Mouse (Mus musculus): ENCODE measurements at regions not wholly inside any gene's neighbourhood (a gene's known extent, or its start where the extent isn't known, plus 50 kb on each side); places are given as distances from the start of the nearest gene placed in this dataset.
"Not testable (repeated sequence)": the region's sequence is repeated elsewhere in the genome, so short reads cannot be mapped to it uniquely, and the experiment has no call there.

DNA sequence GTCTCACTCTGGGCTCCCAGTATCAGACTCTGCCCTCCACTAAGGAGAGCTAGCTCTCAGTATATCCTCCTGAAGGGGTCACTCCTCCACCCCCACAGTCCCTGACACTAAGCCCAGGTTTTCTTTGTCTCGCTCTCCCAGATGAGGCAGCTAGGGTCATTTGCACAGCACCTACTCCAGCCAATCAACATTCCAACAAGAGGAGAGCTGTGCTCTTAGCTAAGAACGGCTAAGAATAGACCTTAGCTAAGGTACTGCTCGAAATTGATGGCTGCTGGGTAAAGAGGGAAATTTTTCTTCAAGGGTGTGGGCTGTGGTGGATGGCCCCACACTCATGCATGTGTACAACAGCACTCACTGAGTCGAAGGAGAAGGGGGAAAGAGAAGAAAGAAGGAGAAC, 86.3 kb upstream of the Nt5e start:
- DNase-seq, result no peak

DNA sequence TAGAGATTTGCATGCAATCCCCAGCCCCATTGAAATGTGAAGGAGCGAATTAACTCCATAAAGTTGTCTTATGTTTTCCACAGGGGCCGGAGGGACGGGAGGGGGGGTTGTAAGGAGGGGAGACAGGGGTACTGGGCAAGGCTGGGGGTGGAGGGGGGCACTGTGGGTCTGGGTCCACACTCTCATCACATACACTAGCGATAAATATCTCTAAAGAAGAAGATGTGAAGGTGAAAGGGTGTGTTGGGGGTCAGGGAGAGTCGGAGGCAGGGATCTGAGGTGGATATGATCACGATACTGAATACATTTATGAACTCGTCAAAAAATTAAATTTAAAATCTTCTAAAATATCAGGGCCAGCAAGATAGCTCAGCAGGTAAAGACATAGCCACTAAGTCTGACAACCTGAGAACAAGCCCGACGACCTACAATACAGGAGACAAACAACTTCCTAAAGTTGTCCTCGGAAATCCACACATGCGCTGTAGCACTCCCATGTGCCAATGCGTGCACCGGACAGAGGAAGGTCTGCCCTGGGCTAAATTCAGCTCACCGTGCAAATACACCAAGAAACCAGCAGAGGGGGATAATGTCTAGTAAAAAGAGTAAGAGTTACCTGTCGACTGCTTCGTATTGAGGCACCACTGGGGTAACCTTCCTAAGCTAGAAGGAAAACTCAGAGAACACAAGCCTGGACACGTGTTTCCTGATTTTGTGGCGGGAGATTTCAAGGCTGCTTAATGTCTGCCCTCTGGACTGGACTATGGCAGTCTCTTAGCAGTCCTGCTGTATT, 85.6 kb upstream of the Nt5e start:
- peak; percentile 77 to 88 for DNase-seq

DNA sequence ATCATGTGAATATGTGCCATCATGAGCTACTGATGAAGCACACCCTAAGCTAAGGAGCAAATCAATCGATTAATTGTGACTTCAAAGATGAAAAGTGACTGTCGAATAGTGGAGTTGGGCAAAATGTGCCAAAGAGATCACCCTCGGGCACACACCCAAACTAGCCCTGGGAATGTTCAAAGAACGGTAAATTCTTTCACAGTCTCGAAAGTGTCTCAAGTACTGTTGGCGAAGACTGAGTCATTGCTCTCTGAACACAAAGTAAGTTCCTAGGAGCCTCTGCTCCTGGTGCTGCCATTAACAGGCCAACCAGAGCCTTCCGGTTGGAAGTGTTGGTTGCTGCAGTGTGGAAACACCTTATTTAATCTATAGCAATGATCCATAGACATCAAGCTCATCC, 84.5 kb upstream of the Nt5e start:
- DNase-seq, result no peak

DNA sequence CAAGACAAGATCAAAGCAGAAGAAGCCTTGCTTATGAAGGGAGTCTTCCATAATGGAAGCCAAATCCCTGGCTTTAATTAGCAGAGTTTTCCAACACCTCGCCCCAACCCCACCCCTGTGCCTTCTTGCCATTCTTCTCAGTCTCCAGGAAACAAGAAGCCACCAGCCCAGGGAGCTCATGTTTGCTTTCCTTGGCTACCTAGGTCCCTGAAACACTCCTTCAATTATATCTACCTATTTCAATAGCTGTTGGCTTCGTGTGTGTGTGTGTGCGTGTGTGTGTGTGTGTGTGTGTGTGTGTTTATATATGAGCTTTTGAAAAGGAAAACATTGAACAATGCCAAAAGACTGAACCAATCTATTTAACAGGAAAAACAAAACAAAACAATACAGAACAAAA, 82.5 kb upstream of the Nt5e start:
- no peak for DNase-seq

DNA sequence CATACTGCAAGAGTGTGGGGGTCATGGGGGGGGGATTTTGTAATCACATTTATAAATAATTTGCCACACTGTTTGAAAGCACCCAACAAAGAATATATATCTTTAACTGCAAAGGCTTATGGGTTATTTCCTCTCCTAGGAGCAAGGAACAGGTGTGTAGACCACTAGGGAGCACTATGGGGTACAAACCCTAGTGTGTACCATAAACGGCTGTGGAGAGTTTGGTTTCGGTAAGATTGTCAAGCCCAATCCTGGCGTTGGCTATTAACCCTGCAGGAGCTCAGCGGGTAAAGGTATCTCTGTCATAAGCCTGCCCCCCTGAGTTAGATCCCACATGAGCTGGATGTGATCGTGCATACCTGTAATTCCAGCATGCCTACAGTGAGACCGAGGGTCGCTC, 71.0 kb upstream of the Nt5e start:
- no peak for DNase-seq

DNA sequence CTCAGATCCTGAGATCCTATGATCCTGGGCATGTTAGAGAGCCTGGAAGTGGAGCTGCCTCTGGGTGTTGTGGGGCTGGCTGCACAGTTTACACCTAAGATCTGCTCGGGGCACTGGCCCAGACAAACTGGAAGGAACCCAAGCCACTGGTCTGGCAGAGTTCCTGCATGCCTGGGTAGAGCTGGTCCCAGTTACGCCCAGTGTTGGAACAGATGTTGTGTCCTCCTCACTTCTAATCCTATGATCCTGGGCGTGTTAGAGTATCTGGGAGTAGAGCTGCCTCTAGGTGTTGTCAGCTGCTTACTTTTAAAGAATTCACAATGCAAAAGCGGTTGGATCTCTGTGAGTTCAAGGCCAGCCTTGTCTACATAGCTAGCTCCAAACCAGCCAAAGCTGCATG, 67.4 kb upstream of the Nt5e start:
- no peak for DNase-seq

DNA sequence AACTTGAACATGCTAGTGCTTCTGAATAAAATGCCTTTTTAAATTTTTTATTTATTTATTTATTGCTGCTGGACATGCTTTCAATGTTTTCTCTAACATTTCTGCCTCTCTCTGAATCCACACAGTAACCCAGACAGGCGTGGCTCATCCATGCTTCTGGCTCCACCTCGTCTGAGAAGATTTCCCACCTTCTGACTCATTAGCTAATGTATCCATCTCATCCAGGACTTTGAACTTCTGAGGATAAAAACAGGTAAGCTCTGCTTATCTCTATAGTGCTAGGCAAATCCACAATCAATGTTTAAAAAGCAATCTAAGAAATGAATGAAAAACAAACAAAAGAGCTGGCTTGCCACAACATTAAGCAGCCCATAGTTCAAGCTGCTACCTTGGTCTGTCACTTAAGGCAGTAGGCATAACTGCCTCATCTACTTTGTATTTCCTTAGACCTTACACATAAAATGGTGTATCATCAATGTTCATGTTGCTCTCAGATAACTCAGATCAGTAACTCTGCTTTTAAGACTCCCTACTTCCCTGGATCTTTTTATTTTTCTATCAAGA, 66.8 kb upstream of the Nt5e start:
- DNase-seq, result no peak

DNA sequence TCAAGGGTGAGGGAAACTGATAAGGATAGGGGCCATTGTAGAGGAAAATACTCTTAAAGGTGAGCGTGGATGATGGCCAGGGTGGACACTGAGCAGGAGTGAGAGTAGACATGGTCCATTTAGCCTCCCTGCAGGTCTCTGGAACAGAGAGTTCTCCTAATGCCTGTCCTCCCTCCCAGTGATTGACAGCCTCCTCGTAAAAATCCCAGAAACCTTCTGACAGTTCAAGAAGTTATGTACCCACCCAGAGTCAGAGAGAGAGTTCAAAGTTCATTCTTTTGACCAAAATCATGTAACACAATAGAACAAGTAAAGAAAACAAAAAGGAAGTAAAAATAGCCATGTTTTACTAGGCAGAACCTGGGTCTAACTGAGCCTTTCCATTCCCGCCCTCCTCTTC, 64.5 kb upstream of the Nt5e start:
- DNase-seq, result peak; percentile 20 to 25

DNA sequence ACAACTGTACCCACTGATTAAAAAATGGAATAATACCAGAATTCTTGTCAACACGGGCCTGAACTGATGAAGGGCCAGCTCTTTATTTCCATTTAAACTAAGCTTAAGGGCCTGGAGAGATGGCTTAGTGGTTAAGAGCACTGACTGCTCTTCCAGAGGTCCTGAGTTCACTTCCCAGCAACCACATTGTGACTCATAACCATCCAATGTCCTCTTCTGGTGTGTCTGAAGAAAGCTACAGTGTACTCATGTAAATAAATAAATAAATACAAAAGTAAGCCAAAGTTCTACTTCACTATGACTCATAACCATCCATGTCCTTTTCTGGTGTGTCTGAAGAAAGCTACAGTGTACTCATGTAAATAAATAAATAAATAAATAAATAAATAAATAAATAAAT, 60.7 kb upstream of the Nt5e start:
- not testable (repeated sequence) for DNase-seq

DNA sequence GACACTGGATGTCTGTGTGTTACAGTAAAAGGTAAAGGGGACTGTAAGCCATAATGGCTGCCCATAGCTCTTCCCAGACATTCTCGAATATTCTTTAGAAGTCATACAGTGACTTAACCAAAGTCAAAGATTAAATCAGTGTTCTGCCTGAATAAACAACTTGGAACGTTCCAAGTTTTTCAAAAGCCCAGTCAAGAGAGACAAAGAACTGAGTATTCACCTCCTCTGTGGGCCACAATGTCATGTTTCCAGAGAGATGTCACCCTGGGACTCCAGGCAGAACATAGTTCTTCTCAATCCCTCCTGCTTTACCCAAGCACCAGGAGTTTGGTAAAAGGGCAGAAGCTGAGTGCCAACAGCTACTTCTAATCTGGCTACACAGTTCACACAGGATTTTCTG, 58.2 kb upstream of the Nt5e start:
- DNase-seq, result peak; percentile 22 to 41

DNA sequence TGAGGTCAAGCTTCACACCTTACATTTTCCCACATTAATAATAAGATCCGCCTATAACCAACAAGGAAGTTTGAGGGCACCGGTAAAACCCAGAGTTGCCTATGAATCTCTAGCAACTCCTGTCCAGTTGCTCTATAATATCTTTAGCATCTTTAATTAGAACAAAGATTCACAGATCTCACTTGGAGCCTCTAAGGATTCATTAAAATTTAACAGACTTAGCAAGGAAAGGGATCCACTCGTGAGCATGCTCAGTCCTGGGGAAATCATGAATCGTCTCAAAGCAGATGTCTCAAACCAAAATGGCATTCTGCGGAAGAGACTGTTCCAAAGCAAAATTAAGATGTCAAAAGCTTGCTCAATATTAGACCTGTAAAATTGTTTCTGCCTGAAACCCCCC, 57.8 kb upstream of the Nt5e start:
- peak; percentile 9 to 13 for DNase-seq

DNA sequence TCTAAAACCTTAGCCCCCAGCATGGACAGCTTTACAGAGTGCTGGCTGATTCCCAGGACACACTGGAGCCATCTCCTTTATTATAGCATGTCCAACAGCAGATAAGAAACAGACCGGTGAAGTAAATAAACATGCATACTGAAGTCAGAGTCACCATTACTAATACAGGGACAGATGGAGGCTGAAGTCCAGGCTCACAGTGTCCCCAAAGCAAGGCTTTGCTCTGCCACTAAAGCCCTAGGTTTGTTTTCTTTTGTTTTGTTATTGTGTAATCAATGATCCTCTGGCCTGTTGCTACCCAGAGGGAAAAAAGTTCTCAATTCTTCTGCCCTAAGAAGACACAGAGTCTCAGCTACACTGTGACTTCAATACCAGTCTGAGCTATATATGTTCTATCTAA, 56.2 kb upstream of the Nt5e start:
- DNase-seq, result no peak

DNA sequence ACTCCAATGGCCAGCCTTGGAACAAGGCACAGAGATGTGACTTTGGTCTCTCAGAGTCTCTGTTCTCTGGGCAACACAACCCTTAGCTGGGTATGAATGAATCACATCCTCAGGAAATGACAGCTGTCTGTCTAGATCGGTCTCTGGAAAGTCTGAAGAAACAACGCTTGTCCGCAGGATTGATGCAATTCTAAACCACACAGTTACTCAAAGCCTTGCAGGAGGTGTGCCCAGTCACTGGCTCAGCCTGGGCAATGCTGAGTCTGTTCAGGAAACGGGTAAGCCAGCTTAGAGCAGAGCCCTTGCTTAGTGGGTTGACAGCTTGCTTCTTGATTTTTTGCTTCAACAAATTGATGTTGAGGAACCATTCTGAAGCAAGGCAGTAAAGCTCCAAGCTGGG, 53.7 kb upstream of the Nt5e start:
- no peak for DNase-seq

DNA sequence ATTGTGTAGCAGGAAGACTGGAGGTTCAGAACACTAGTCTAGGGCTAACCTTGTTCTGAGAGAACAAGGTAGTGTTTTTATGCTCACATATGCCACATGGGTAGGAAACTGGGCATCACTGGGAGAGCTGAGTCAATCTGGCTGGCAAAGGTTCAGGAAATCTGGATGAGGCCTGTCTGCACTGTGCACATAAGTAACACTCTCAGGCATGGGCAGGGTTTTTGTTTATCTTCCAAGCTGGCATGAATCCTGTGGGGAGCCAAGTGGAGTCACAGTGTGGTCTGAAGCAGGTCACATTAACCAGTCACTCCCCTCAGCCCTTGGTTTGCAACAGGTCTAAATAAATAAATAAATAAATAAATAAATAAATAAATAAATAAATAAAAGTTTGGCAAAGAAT, 53.0 kb upstream of the Nt5e start:
- peak; percentile 51 to 66 for DNase-seq

DNA sequence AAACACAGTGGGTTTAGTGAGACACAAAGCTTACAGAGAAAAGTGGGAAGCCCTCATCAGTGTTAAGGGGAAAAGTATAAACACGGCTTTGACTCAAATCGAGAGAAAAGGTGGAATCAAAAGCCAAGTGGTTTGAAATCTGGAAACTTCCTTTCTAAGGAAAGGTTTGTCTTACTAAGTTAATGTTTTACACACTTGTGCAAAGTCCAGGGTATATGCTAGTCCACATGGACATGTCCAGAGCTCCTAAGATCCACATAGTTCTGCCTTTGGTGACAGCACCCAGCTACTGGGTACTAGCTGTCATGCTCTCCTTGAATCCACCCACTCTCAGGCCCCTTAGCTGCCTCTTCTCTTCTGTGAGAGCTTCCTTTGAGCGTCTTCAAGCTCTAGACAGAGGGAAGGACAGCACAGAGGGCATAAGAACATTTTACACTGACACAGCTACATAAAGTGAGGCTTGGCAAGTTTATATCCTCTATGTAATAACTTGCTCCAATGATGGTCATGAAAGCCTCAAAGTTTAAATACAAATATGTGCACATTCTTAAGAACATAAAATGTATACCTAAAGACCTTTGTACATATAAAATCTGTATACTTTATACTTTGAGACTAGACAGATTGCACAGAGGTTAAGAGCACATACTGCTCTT, 52.2 kb upstream of the Nt5e start:
- peak; percentile 30 to 51 for DNase-seq

DNA sequence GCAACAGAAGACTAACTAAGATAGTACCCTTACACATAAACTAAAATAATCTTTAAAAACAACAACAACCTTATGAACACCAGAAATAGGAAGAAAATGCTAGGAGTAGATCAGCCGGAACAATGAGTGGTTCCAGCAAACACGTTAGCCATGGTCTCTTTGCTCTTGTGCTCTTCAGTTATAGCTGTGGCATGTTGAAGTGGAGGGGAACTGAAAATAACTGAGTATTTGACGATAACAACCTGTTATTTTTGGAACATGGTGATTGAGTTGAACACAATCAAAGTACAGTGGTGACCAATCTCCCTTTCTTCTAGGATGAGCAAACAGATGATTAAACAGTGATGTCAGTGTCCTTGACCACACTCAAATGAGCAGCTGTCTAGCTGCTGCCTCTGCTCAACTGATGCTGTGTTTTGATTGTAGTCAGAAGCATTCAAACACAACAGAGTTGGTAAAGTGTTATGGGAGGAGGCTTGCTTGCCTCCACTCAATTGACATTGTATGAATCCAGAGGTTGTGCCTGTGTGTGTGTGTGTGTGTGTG, 50.9 kb upstream of the Nt5e start:
- DNase-seq, result no peak

DNA sequence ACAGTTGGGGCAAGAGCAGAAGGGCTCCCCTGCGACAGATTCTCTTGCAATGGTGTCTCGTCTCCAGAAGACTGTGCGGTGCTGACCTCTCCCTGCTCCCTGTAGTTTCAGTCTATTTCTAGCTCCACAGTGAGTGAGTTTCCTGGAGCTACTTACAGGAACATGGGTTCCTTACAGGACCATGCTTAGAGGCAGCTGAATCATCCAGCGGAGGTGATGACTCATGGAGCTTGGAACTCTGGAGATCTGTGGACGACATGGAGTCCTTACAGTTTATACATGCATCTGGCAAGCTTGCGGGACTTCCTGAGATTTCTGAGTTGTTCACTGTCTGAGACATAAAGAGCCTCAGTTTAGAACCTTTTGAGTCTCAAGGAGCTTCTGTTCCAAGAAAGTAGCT, 50.0 kb upstream of the Nt5e start:
- DNase-seq, result no peak
